Mouse (Mus musculus) left cerebral cortex, adult 18-20 months (tissue): ENCODE data around the gene Lix1l. TPM values are rescaled to one million over a fixed set of nuclear protein-coding genes. Genes with fewer than 3 reads are reported as not detected.

Experiments
- DNase-seq, 2 experiments: peaks; one replicate each; pipeline ENCODE4 v3.0.0; 2021 to 2022; ENCODE audit warnings: low spot score in 2 of 2, mixed read lengths in 1 of 2
- total RNA-seq, 2 experiments: library from RNA; stranded (reverse); gene quantifications; 2 replicates each; pipeline ENCODE4 v1.2.3; 2021

Gene Lix1l
- total RNA-seq, 2 experiments from 2014 or later: 20.8 to 21.5 TPM

GRCm38 (mm10) chr3:96671519-96671918 lies 70.6 kb downstream of the Lix1l start:
- no peak for DNase-seq

- no peak for DNase-seq
Measured at GRCm38 (mm10) chr3:96673514-96673913, 72.6 kb downstream of the Lix1l start.

GRCm38 (mm10) chr3:96674442-96674841 lies 73.5 kb downstream of the Lix1l start:
- DNase-seq: no peak

GRCm38 (mm10) chr3:96675171-96675570 lies 74.2 kb downstream of the Lix1l start:
- DNase-seq: no peak

- DNase-seq: no peak
Measured at GRCm38 (mm10) chr3:96675690-96676089, 74.7 kb downstream of the Lix1l start.

Other genes with a start within 250 kb of the Lix1l start
- gene BC107364, start 148.8 kb upstream of the Lix1l start, total RNA-seq: not detected
- gene Hfe2, start 76.0 kb upstream of the Lix1l start, total RNA-seq: 1 to 10 TPM; 1.3 to 1.5 TPM
- 10 to 100 TPM; 19.4 to 25.9 TPM for gene Txnip, start 43.2 kb upstream of the Lix1l start, total RNA-seq
- not detected for gene Gm16253, start 24.2 kb upstream of the Lix1l start, total RNA-seq
- gene Polr3gl, start 7.0 kb upstream of the Lix1l start, total RNA-seq: 10 to 100 TPM; 24.0 to 24.8 TPM
- 10 to 100 TPM; 67.3 to 77.4 TPM for gene Ankrd34a, start 4.5 kb upstream of the Lix1l start, total RNA-seq
- 10 to 100 TPM; 41.5 to 49.6 TPM for gene Rbm8a, start 28.8 kb downstream of the Lix1l start, total RNA-seq
- gene Pex11b, start 34.2 kb downstream of the Lix1l start, total RNA-seq: 10 to 100 TPM; 59.1 to 65.7 TPM
- gene Gm42957, start 34.3 kb downstream of the Lix1l start, total RNA-seq: under 1 TPM; 0.59 to 0.65 TPM
- 1 to 10 TPM; 2.3 to 2.5 TPM for gene Itga10, start 44.4 kb downstream of the Lix1l start, total RNA-seq
- gene Ankrd35, start 69.0 kb downstream of the Lix1l start, total RNA-seq: 1 to 10 TPM; 8.1 to 9.0 TPM
- 10 to 100 TPM; 34.5 to 34.8 TPM for gene Pias3, start 95.2 kb downstream of the Lix1l start, total RNA-seq
- gene Nudt17, start 107.4 kb downstream of the Lix1l start, total RNA-seq: 10 to 100 TPM; 12.4 to 14.9 TPM
- 10 to 100 TPM; 21.5 to 24.8 TPM for gene Polr3c, start 126.5 kb downstream of the Lix1l start, total RNA-seq
- 10 to 100 TPM; 61.8 to 65.3 TPM for gene Rnf115, start 126.5 kb downstream of the Lix1l start, total RNA-seq
- gene Pdzk1, start 228.1 kb downstream of the Lix1l start, total RNA-seq: under 1 TPM in 1 of 2 experiments, not detected in 1; 0.23 TPM
- not detected for gene Cd160, start 228.2 kb downstream of the Lix1l start, total RNA-seq